Mouse (Mus musculus): ENCODE measurements around the gene Rdh11. TPM values are rescaled to one million over a fixed set of nuclear protein-coding genes. Genes with fewer than 3 reads are reported as not detected.

Gene Rdh11
- polyA plus RNA-seq, 1 experiment from 2014 or later, result 23.2 TPM

DNA sequence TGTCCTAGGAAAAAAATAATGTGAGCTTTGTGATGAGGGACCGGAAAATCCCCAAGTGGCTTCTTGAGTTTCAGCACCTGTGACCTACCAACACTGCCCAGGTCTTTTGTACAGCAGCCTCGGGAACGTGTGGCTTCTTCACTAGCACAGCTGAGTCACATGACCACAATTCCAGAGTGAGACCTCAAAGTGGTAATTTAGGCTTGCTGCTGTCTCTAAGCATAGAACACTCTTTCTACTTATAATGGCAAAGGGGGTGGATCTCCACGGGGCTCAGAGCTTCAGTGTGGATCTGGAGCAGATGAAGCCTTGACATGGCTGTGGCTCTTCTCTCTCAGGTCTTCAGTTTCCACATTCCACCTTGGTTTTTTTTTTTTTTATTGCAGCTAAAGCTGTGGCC lies 57.0 kb downstream of the Rdh11 start:
- Histone ChIP-seq H3K36me3 (no peaks in the 10 kb centered on the region), H3K27ac (no peak overlapping the region), H3K4me3 (no peak overlapping the region)

DNA sequence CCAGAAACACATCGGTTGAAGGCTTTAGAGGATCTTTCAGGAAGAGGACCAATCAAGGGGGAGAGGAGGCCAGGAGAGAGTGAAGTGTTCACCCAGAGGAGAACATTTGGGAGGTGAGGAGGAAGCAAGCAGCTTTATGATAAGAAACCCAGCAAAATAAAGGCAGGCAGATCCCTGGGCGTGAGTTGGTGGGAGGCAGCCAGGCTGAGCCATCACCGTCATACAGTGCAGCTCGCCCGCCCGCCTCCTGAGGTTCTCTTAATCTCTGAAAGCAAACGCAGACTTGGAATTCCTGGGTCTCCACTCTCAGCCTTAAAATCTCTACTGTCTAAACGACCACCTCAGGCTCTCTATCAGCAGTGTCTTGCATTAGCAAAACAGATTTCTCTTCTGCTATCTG lies 57.4 kb downstream of the Rdh11 start:
- Histone ChIP-seq H3K9ac (no peak overlapping the region), H3K27ac (no peak overlapping the region), H3K9me3 (no peaks in the 10 kb centered on the region), H3K4me3 (no peak overlapping the region), H3K4me2 (no peak overlapping the region), H3K4me1 (peaks cover 11% of the 10 kb centered on the region; the same call in 1 of the 2 replicates), H3K36me3 (no peaks in the 10 kb centered on the region), H3K27me3 (peaks cover 37% of the 10 kb centered on the region)
- 18% methylated on average over 8 of the region's 8 CpGs for WGBS
- no peak for ATAC-seq (ENCODE audit: borderline replicate concordance, extremely low read depth, low FRiP score, low TSS enrichment)

More for the DNA sequence above, 57.0 kb downstream of the Rdh11 start:
- Histone ChIP-seq H3K27me3 (peaks cover 34% of the 10 kb centered on the region), H3K9me3 (no peaks in the 10 kb centered on the region), H3K4me1 (peaks cover 11% of the 10 kb centered on the region; the same call in 1 of the 2 replicates), H3K4me2 (no peak overlapping the region), H3K9ac (no peak overlapping the region)
- ATAC-seq (ENCODE audit: borderline replicate concordance, extremely low read depth, low FRiP score, low TSS enrichment), result no peak
- 24% methylated on average over 4 of the region's 4 CpGs for WGBS

DNA sequence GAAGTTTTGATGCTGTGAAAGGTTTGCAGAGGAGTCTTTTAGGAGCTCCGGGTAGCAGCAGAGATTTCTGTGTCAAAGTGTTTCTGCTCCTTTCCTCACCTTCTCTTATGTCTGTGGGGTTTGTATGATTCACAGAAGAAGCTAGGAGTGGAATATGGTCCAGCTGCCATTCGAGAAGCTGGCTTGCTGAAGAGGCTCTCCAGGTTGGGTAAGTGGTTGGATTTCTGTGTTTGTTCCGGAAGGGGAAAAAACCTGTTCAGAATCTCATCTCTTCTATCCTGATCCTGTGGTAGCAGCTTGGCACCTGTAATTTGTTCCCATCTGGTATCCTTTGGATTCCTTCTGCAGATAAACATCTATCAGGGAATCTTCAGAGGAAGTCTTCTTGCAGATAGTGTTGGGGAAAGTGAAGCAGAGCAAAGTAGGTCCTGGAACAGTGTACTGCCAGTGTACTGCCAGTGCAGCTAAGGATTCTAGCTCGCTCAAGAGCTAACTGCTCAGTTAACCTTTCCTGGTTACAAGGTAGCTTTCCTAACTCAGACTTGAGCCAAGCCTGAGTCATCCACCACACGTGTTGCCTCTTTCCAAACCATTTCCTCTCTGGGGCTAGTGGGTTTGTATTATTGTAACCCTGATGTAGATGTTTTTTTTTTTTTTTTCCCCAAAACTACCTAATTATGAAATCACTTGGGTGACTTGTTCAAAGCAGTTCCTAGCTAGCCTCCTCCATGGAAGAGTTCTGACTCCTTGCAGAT lies 60.2 kb downstream of the Rdh11 start:
- Histone ChIP-seq H3K9ac (no peak overlapping the region), H3K9me3 (no peaks in the 10 kb centered on the region), H3K27me3 (peaks cover 40% of the 10 kb centered on the region), H3K36me3 (no peaks in the 10 kb centered on the region), H3K4me1 (peaks cover 11% of the 10 kb centered on the region; the same call in 1 of the 2 replicates), H3K27ac (no peak overlapping the region), H3K4me3 (peak overlapping the region; percentile 40), H3K4me2 (peak overlapping the region; percentile 85)
- ATAC-seq (ENCODE audit: borderline replicate concordance, extremely low read depth, low FRiP score, low TSS enrichment), result no peak
- 19% methylated on average over 5 of the region's 5 CpGs for WGBS

DNA sequence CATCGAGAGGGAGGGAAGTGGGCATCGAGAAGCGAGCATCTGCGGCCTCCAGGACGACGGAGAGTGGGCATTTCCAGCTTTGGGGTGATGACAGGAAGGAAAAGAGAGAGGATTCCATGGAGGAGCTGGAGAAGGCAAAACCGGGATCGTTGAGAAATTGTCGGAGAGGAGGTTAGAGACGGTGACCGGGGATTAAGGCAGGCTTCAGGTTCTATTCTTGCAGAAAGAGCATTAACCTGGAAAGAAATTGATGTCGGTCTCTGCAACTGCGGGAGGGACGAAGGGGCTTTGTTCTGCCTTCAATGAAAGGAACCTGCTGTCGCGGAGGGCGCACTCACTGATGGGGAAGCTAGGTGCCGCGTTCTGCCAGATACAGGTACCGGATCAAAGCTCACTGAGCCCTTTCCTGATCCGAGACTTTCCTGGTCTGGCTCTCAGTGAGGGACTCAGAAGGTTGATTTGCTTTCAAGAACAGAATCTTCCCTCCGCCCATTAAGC lies 60.9 kb downstream of the Rdh11 start:
- 0 out of 2 replicates have a peak overlapping the region, but pooled peaks have one; percentile 20 for H3K9ac ChIP-seq
- WGBS, result 2% methylated on average over 22 of the region's 22 CpGs
- H3K36me3 ChIP-seq, result no peaks in the 10 kb centered on the region
- no peak overlapping the region for H3K27ac ChIP-seq
- peak overlapping the region; percentile 40 for H3K4me3 ChIP-seq
- H3K27me3 ChIP-seq, result peaks cover 40% of the 10 kb centered on the region
- no peak for ATAC-seq (ENCODE audit: borderline replicate concordance, extremely low read depth, low FRiP score, low TSS enrichment)
- no peaks in the 10 kb centered on the region for H3K9me3 ChIP-seq
- H3K4me2 ChIP-seq, result peak overlapping the region; percentile 85
- H3K4me1 ChIP-seq, result peaks cover 11% of the 10 kb centered on the region; the same call in 1 of the 2 replicates

DNA sequence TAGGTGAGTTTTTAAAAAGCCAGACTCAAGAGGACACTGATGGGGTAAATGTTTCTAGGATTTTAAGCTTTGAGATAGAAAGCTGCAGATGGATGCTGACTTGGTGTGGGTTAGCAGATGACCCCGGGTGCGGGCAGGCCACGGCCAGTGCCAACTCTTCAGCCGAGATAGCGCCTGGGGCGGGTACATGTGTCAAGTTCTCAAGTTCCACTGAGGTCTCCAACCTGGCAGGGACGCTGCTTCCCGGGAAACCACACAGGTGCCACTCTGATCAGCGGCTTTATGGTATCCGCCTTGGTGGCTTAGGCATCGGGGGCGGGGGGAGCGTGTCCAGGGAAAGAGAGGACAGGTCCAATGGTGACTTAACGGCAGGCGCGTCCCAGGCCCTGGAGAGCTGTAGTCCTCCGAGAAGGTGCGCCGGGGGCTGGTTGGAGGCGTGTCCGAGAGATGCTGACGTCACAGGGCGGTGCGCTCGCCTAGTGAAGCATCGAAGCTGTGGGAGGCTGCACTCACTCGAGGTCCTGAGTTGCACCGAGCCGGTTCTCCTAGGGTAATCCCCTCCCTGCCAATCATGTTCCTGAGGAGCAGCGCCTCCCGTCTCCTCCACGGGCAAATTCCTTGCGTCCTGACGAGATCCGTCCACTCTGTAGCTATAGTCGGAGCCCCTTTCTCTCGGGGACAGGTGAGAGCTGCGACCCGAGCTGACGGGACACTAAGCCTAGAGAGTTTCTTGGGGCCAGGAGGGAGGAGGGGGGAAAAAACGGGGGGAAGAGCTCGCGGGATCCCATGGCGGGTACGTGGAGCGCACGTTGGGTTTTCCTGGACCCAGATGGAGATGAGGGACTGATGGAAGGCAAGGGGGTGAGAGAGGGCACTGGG lies 61.6 kb downstream of the Rdh11 start, which contains the start of gene Arg2:
Arg2 (plus strand) TSS at position 479 of the 879 bp plus-strand sequence.
- Histone ChIP-seq H3K4me2 (peak within 1 kb of the TSS; percentile 85), H3K27ac (no peak within 1 kb of the TSS), H3K4me3 (peak within 1 kb of the TSS; percentile 40), H3K9ac (peak within 1 kb of the TSS; percentile 20; the same call in 1 of the 2 replicates), H3K9me3 (no peaks in the 10 kb centered on the region), H3K36me3 (no peaks in the 10 kb centered on the region), H3K27me3 (peaks cover 40% of the 10 kb centered on the region), H3K4me1 (peaks cover 11% of the 10 kb centered on the region; the same call in 1 of the 2 replicates)
- ATAC-seq (ENCODE audit: borderline replicate concordance, extremely low read depth, low FRiP score, low TSS enrichment), result peak; percentile 87
- WGBS, result under 1% methylated on average over 47 of the region's 47 CpGs

Other genes starting within 250 kb of the Rdh11 start
- gene Tmem229b, start 184.7 kb downstream of the Rdh11 start, polyA plus RNA-seq (2015; fragmentation: Nextera tagmentation; extraction: Ambion mirVana), result 5.4 and 7.3 TPM in 2 replicates
- 3.3 and 3.4 TPM in 2 replicates for gene Plekhh1, start 163.1 kb downstream of the Rdh11 start, polyA plus RNA-seq (2015; fragmentation: Nextera tagmentation; extraction: Ambion mirVana)
- 23.9 and 28.6 TPM in 2 replicates for gene Pigh, start 102.6 kb downstream of the Rdh11 start, polyA plus RNA-seq (2015; fragmentation: Nextera tagmentation; extraction: Ambion mirVana)
- 4.7 and 5.0 TPM in 2 replicates for gene Arg2, start 61.5 kb downstream of the Rdh11 start, polyA plus RNA-seq (2015; fragmentation: Nextera tagmentation; extraction: Ambion mirVana)
- gene Vti1b, start 19.6 kb downstream of the Rdh11 start, polyA plus RNA-seq (2015; fragmentation: Nextera tagmentation; extraction: Ambion mirVana), result 87.5 and 90.0 TPM in 2 replicates
- gene Rdh12, start 16.6 kb upstream of the Rdh11 start, polyA plus RNA-seq (2015; fragmentation: Nextera tagmentation; extraction: Ambion mirVana), result 1.7 and 1.8 TPM in 2 replicates
- gene Zfyve26, start 104.0 kb upstream of the Rdh11 start, polyA plus RNA-seq (2015; fragmentation: Nextera tagmentation; extraction: Ambion mirVana), result 10.9 and 12.3 TPM in 2 replicates
- gene Rad51b, start 105.0 kb upstream of the Rdh11 start, polyA plus RNA-seq (2015; fragmentation: Nextera tagmentation; extraction: Ambion mirVana), result 7.6 and 9.0 TPM in 2 replicates

Data from lung, embryonic 15.5 days (tissue).